Mouse (Mus musculus): ENCODE results near the gene Pakap.

Pakap gene

GRCm38 (mm10) chr4:57567666-57568206 lies at the start of gene Pakap:
Pakap (plus strand) TSS chr4:57568179.
- in situ Hi-C loops (cut with MboI, MseI): no loop called here

DNA sequence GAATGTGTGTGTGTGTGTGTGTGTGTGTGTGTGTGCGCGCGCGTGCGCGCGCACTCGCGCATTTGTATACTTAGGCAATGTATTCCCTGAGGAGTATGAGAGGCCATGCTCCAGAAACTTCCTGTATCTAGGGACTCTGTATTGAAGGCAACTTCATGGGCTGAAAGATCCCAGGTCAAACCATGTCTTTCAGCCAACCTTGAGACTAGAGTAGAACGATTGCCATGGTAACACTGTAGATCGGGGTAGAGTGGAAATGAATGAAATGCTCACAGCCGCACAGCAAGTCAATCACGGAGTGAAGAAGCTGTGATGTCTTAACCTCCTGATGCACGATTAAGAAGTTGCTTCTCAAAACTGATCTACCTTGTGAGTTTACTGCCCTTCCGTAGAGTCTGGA lies 44.5 kb upstream of the Pakap start:
- in situ Hi-C loops (cut with MboI, MseI): no loop called here

GRCm38 (mm10) chr4:57524461-57524860 lies 43.5 kb upstream of the Pakap start:
- in situ Hi-C loops (cut with MboI, MseI): no loop called here

DNA sequence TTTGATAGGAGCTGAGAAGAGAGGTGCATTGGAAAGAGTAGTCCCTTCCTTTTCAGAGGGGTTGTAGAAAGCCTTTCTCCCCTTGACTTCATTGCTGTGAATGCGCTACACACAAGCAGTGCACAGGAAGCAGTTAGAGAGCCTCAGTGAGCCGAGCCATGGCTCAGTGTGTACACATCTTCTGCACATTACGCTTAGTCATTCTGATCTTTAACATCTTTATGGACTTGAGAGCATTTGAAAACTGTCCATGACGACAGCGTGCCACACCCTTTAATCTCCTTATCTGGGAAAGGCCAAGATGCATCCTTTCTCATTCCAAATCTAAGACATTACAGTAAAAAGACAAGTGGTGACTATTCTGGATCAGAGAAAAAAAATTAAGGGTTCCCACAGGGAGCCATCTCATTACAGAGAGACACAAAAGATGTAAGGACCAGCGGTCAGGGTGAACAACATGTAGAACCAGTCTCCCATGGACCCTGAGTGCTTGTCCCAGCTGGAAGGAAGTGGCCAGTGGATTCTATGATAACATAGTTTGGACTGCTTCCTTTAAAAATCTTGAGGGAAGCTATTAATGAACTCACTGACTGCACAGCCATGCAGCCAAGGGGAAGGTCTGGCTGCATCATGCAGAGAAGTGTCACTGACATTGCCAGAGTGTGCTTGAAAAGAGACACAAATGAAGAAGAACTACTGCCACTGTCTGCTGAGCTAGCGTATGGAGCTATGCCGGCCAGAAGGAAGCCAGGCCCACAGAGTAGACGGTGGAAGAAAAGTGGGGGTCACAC lies 42.6 kb upstream of the Pakap start:
- in situ Hi-C loops (cut with MboI, MseI): no loop called here

GRCm38 (mm10) chr4:57528296-57528695 lies 39.7 kb upstream of the Pakap start:
- in situ Hi-C loops (cut with MboI, MseI): no loop called here

GRCm38 (mm10) chr4:57533686-57534085 lies 34.3 kb upstream of the Pakap start:
- in situ Hi-C loops (cut with MboI, MseI): no loop called here

DNA sequence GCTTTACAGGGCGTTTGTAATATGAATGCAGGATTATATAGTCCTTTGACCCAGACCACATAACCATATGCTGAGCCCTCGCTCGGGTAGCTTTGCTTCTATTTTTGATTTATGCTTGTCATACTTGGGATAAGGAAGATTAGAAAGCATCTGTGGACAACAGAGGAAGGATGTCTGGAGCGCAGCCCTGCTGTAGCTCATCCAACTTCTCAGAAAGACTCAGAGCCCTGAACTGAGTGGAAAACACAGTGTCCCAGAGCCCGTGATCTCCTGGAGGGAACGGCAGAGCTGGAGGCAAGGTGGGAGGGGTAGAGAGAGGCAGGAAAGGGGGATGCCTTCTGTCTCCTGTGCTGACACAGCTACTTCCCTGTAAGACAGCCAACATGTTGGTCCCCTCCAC lies 33.7 kb upstream of the Pakap start:
- in situ Hi-C loops (cut with MboI, MseI): no loop called here

GRCm38 (mm10) chr4:57535087-57535486 lies 32.9 kb upstream of the Pakap start:
- in situ Hi-C loops (cut with MboI, MseI): no loop called here

DNA sequence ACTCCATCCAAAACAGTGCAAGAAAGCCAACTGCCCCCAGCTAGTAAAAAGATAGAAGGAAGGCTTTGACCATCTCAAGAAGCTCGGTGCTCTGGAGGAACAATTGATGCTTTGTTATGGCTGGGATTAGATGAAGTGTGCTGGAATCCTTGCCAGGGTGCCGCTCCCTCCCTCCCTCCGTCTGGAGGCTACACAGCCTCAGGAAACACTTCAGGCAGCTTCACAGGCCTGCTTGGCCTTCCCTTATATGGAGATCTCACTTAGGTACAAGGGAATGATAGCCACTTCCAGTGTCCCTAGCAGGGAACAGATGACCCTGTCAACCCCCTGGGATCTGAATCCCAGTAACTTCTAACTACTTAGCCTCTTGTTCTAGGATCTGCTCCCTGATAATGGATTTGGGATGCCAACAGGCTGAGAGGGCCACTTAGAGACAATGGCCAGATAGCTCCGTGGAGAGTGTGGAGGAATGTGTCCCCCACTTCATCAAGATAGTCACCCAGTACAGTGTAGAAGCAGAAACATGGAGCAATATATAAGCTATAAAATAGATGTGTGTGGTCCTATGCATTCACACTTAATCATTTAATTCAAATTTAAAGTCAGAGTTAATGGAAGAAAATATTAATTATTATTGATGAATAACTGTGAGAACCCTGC lies 29.8 kb upstream of the Pakap start:
- in situ Hi-C loops (cut with MboI, MseI): no loop called here

- in situ Hi-C loops (cut with MboI, MseI): no loop called here
Observed at GRCm38 (mm10) chr4:57543692-57544256, 24.2 kb upstream of the Pakap start.

- in situ Hi-C loops (cut with MboI, MseI): no loop called here
Observed at GRCm38 (mm10) chr4:57547785-57548184, 20.2 kb upstream of the Pakap start.

GRCm38 (mm10) chr4:57550216-57550615 lies 17.8 kb upstream of the Pakap start:
- in situ Hi-C loops (cut with MboI, MseI): no loop called here

GRCm38 (mm10) chr4:57557102-57557501 lies 10.9 kb upstream of the Pakap start:
- in situ Hi-C loops (cut with MboI, MseI): no loop called here

GRCm38 (mm10) chr4:57559438-57559837 lies 8.5 kb upstream of the Pakap start:
- in situ Hi-C loops (cut with MboI, MseI): no loop called here

DNA sequence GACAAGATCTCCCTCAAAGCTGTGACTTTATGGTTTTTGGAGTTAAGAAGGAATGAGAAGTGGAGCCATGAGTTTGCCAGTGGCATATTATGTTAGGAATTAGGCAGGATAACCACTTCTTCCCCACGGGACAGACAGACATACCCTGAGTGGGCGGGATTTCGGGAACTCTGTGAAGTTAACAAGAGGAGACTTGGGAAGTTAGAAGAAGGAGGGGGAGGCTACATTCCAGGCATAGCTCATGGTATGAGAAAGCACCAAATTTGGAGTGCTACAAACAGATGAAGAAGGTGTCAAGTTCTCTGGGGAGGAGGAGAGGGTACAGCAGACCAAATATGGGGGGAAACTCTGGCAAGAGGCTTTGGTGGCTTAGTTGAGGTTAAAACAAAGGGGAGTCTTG lies 8.0 kb upstream of the Pakap start:
- in situ Hi-C loops (cut with MboI, MseI): no loop called here

DNA sequence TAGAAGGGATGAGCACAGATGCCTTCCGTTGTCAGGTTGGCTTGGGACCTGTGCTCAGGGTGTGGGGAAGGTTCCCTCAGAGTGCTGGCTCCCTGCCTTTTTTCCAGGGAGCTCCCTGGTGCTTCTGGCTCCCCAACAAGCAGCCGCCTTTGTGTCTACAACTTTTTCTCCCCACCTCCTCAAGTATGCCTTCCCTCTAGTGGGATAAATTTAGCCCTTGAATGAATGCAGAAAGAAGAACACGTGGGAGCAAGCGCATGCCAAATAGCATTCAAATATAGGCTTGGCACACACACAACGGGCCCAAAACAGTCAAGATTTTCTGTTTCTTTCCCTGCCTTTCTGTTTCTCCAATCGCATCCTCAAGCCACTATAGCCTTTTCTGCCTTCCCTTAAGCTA lies 6.9 kb upstream of the Pakap start:
- in situ Hi-C loops (cut with MboI, MseI): no loop called here

GRCm38 (mm10) chr4:57565283-57565682 lies 2.7 kb upstream of the Pakap start:
- in situ Hi-C loops (cut with MboI, MseI): no loop called here

DNA sequence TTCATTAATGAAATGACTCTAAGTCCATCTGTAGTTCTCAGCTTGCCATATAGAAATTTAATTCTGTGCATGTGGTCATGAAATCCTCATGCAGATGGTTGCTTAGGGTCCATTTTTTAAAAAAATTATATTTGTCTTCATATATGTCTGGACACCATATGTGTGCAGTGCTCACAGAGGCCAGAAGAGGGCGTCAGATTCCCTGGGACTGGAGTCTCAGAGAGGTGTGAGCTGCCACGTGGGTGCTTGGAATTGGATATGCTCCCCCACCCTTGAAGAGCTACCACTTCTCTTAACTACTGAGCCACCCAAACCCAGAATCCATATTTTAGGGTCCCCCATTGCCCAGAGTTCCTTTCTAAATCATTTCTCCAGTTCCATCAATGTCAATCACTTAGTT lies 2.2 kb upstream of the Pakap start:
- in situ Hi-C loops (cut with MboI, MseI): no loop called here

- in situ Hi-C loops (cut with MboI, MseI): no loop called here
Observed at GRCm38 (mm10) chr4:57568268-57569068, 489 bp downstream of the Pakap start.

- in situ Hi-C loops (cut with MboI, MseI): no loop called here
Observed at GRCm38 (mm10) chr4:57569069-57569355, 1.0 kb downstream of the Pakap start.

- in situ Hi-C loops (cut with MboI, MseI): no loop called here
Observed at GRCm38 (mm10) chr4:57569711-57570110, 1.7 kb downstream of the Pakap start.

- in situ Hi-C loops (cut with MboI, MseI): no loop called here
Observed at GRCm38 (mm10) chr4:57570229-57570628, 2.2 kb downstream of the Pakap start.

Measured in T-helper 17 cell (primary cell).